Mouse (Mus musculus) lung, embryonic 15.5 days (tissue): ENCODE measurements around the gene Gm9747. TPM values are rescaled to one million over a fixed set of nuclear protein-coding genes. Genes with fewer than 3 reads are reported as not detected.

ENCODE experiments used
- ATAC-seq: fragments of 200-750 bp; cut with Nextera tagmentation; 2 replicates; pipeline ENCODE4 v1.8.0; 2017; ENCODE audit warnings: moderate number of reproducible peaks, borderline replicate concordance; ENCODE audit not compliant: low FRiP score, low TSS enrichment; ENCODE audit errors: extremely low read depth
- H3K27ac ChIP-seq: fragments of 300-500 bp; sonication (generic); 2 replicates; pipeline ENCODE4 v1.5.1; 2015; ENCODE audit warnings: moderate library complexity, mild to moderate bottlenecking, inconsistent platforms
- H3K27me3 ChIP-seq: fragments of 300-500 bp; sonication (generic); 2 replicates; pipeline ENCODE4 v1.6.1; 2015; ENCODE audit warnings: inconsistent platforms
- H3K36me3 ChIP-seq: fragments of 300-500 bp; sonication (generic); 2 replicates; pipeline ENCODE4 v1.6.1; 2015; ENCODE audit warnings: inconsistent platforms
- H3K4me1 ChIP-seq: fragments of 300-500 bp; sonication (generic); 2 replicates; pipeline ENCODE4 v1.6.1; 2015; ENCODE audit warnings: inconsistent platforms
- H3K4me2 ChIP-seq: fragments of 300-500 bp; sonication (generic); 2 replicates; pipeline ENCODE4 v1.6.1; 2015; ENCODE audit warnings: inconsistent platforms, mild to moderate bottlenecking, moderate library complexity
- H3K4me3 ChIP-seq: fragments of 300-500 bp; sonication (generic); 2 replicates; pipeline ENCODE4 v1.5.1; 2015; ENCODE audit warnings: mild to moderate bottlenecking, inconsistent platforms
- H3K9ac ChIP-seq: fragments of 300-500 bp; sonication (generic); 2 replicates; pipeline ENCODE4 v1.6.1; 2015; ENCODE audit warnings: inconsistent platforms
- H3K9me3 ChIP-seq: fragments of 300-500 bp; sonication (generic); 2 replicates; pipeline ENCODE4 v1.6.1; 2016; ENCODE audit warnings: inconsistent platforms
- WGBS: fragments of 180-500 bp; shearing (Covaris S2); methylation state at CpG from one replicate; pipeline ENCODE4 v1.1.7; 2015; 5-methylcytosine and 5-hydroxymethylcytosine counted together
- polyA plus RNA-seq: library from polyadenylated mRNA; unstranded; fragments of >200 nt; fragmentation: Nextera tagmentation; extraction: Ambion mirVana; gene quantifications from 2 replicates; pipeline ENCODE4 v1.2.1, GENCODE M21; 2015

Gene Gm9747
- 35.0 TPM in 2 replicates for polyA plus RNA-seq

- H3K36me3 ChIP-seq, result peaks cover 35% of the 10 kb centered on the region
- no peak within 1 kb of the TSS for H3K27ac ChIP-seq
- H3K4me2 ChIP-seq, result no peak within 1 kb of the TSS
- H3K9ac ChIP-seq, result no peak within 1 kb of the TSS
- no peak within 1 kb of the TSS for H3K4me3 ChIP-seq
- no peaks in the 10 kb centered on the region for H3K27me3 ChIP-seq
- WGBS, result 87% methylated on average over 3 of the region's 3 CpGs
- no peak for ATAC-seq
- H3K9me3 ChIP-seq, result no peaks in the 10 kb centered on the region
- H3K4me1 ChIP-seq, result no peaks in the 10 kb centered on the region
Measured at GRCm38 (mm10) chr1:82232812-82233211, at the start of gene Gm9747. Gene Gm9747, plus strand, starts transcription at chr1:82233112.

GRCm38 (mm10) chr1:82183913-82184442 lies 48.9 kb upstream of the Gm9747 start:
- Histone ChIP-seq H3K4me3 (no peak overlapping the region), H3K27me3 (no peaks in the 10 kb centered on the region), H3K36me3 (no peaks in the 10 kb centered on the region), H3K9ac (no peak overlapping the region), H3K4me2 (no peak overlapping the region), H3K4me1 (no peaks in the 10 kb centered on the region), H3K27ac (no peak overlapping the region), H3K9me3 (no peaks in the 10 kb centered on the region)
- 38% methylated on average over 8 of the region's 8 CpGs for WGBS
- peak; percentile 73; the same call in 1 of the 2 replicates for ATAC-seq

GRCm38 (mm10) chr1:82188549-82189231 lies 44.2 kb upstream of the Gm9747 start:
- Histone ChIP-seq H3K4me3 (no peak overlapping the region), H3K27ac (no peak overlapping the region), H3K36me3 (no peaks in the 10 kb centered on the region), H3K9ac (no peak overlapping the region), H3K4me2 (no peak overlapping the region), H3K27me3 (no peaks in the 10 kb centered on the region), H3K4me1 (no peaks in the 10 kb centered on the region; the same call in 1 of the 2 replicates), H3K9me3 (no peaks in the 10 kb centered on the region)
- WGBS, result 77% methylated on average over 10 of the region's 10 CpGs
- ATAC-seq, result no peak

GRCm38 (mm10) chr1:82189516-82189915 lies 43.4 kb upstream of the Gm9747 start:
- 43% methylated on average over 3 of the region's 3 CpGs for WGBS
- H3K4me2 ChIP-seq, result no peak overlapping the region
- H3K27ac ChIP-seq, result no peak overlapping the region
- H3K27me3 ChIP-seq, result no peaks in the 10 kb centered on the region
- H3K4me3 ChIP-seq, result no peak overlapping the region
- ATAC-seq, result no peak
- H3K36me3 ChIP-seq, result no peaks in the 10 kb centered on the region
- no peak overlapping the region for H3K9ac ChIP-seq
- no peaks in the 10 kb centered on the region for H3K9me3 ChIP-seq
- no peaks in the 10 kb centered on the region; the same call in 1 of the 2 replicates for H3K4me1 ChIP-seq

GRCm38 (mm10) chr1:82191579-82191978 lies 41.3 kb upstream of the Gm9747 start:
- Histone ChIP-seq H3K27me3 (no peaks in the 10 kb centered on the region), H3K36me3 (no peaks in the 10 kb centered on the region), H3K9ac (no peak overlapping the region), H3K4me3 (no peak overlapping the region), H3K9me3 (no peaks in the 10 kb centered on the region), H3K4me1 (no peaks in the 10 kb centered on the region; the same call in 1 of the 2 replicates), H3K4me2 (no peak overlapping the region), H3K27ac (no peak overlapping the region)
- 44% methylated on average over 3 of the region's 3 CpGs for whole genome bisulfite sequencing
- ATAC-seq, result no peak

GRCm38 (mm10) chr1:82199918-82200317 lies 33.0 kb upstream of the Gm9747 start:
- no peak overlapping the region for H3K4me3 ChIP-seq
- H3K9ac ChIP-seq, result no peak overlapping the region
- no peaks in the 10 kb centered on the region for H3K27me3 ChIP-seq
- peak overlapping the region; percentile 35; the same call in 1 of the 2 replicates for H3K27ac ChIP-seq
- peaks cover 29% of the 10 kb centered on the region for H3K4me1 ChIP-seq
- H3K36me3 ChIP-seq, result no peaks in the 10 kb centered on the region
- ATAC-seq, result no peak; the same call in 1 of the 2 replicates
- H3K9me3 ChIP-seq, result no peaks in the 10 kb centered on the region
- 4% methylated on average over 1 of the region's 1 CpGs for WGBS
- no peak overlapping the region for H3K4me2 ChIP-seq

- Histone ChIP-seq H3K36me3 (no peaks in the 10 kb centered on the region), H3K27me3 (no peaks in the 10 kb centered on the region), H3K27ac (peak overlapping the region; percentile 26; the same call in 1 of the 2 replicates), H3K4me3 (no peak overlapping the region), H3K9me3 (no peaks in the 10 kb centered on the region), H3K9ac (no peak overlapping the region), H3K4me1 (peaks cover 29% of the 10 kb centered on the region), H3K4me2 (no peak overlapping the region)
- WGBS, result 45% methylated on average over 7 of the region's 7 CpGs
- no peak for ATAC-seq
Measured at GRCm38 (mm10) chr1:82200636-82201035, 32.3 kb upstream of the Gm9747 start.

- Histone ChIP-seq H3K9ac (no peak overlapping the region), H3K27ac (no peak overlapping the region), H3K4me1 (peaks cover 15% of the 10 kb centered on the region), H3K27me3 (no peaks in the 10 kb centered on the region), H3K9me3 (no peaks in the 10 kb centered on the region), H3K4me2 (no peak overlapping the region), H3K36me3 (no peaks in the 10 kb centered on the region), H3K4me3 (no peak overlapping the region)
- ATAC-seq, result no peak
- 56% methylated on average over 5 of the region's 5 CpGs for WGBS
Measured at GRCm38 (mm10) chr1:82207511-82207910, 25.4 kb upstream of the Gm9747 start.

GRCm38 (mm10) chr1:82220673-82221396 lies 12.1 kb upstream of the Gm9747 start:
- Histone ChIP-seq H3K9ac (no peak overlapping the region), H3K36me3 (no peaks in the 10 kb centered on the region), H3K27ac (peak overlapping the region; percentile 35; the same call in 1 of the 2 replicates), H3K4me3 (no peak overlapping the region), H3K4me2 (peak overlapping the region; percentile 37), H3K27me3 (no peaks in the 10 kb centered on the region), H3K9me3 (no peaks in the 10 kb centered on the region), H3K4me1 (peaks cover 15% of the 10 kb centered on the region)
- 13% methylated on average over 12 of the region's 12 CpGs for WGBS
- peak; percentile 60; the same call in 1 of the 2 replicates for ATAC-seq

GRCm38 (mm10) chr1:82221462-82221861 lies 11.4 kb upstream of the Gm9747 start:
- Histone ChIP-seq H3K9me3 (no peaks in the 10 kb centered on the region), H3K36me3 (no peaks in the 10 kb centered on the region), H3K27me3 (no peaks in the 10 kb centered on the region), H3K4me3 (no peak overlapping the region), H3K4me2 (peak overlapping the region; percentile 37), H3K4me1 (peaks cover 15% of the 10 kb centered on the region), H3K27ac (0 out of 2 replicates have a peak overlapping the region, but pooled peaks have one; percentile 35), H3K9ac (no peak overlapping the region)
- no peak for ATAC-seq
- 24% methylated on average over 1 of the region's 1 CpGs for WGBS

- no peak overlapping the region for H3K27ac ChIP-seq
- no peaks in the 10 kb centered on the region for H3K27me3 ChIP-seq
- ATAC-seq, result no peak
- no peaks in the 10 kb centered on the region for H3K9me3 ChIP-seq
- peaks cover 15% of the 10 kb centered on the region for H3K4me1 ChIP-seq
- H3K4me3 ChIP-seq, result no peak overlapping the region
- no peak overlapping the region for H3K4me2 ChIP-seq
- 84% methylated on average over 5 of the region's 5 CpGs for WGBS
- no peak overlapping the region for H3K9ac ChIP-seq
- no peaks in the 10 kb centered on the region for H3K36me3 ChIP-seq
Measured at GRCm38 (mm10) chr1:82223042-82223795, 9.7 kb upstream of the Gm9747 start.
